Mouse (Mus musculus): Measurements from ENCODE around the gene Patl1. TPM values are rescaled to one million over a fixed set of nuclear protein-coding genes. Genes with fewer than 3 reads are reported as not detected.

Patl1 gene
- 5.2 TPM for polyA plus RNA-seq (2015; fragmentation: Illumina TruSeq; extraction: RNeasy Lipid Tissue Mini Kit (QIAGEN cat#74804); ENCODE audit: insufficient read depth, low read depth, low replicate concordance)

GRCm38 (mm10) chr19:11912037-11912532 is at the start of gene Patl1:
Gene Patl1 (plus strand): TSS chr19:11912399.

GRCm38 (mm10) chr19:11875006-11875405 is 37.2 kb upstream of the Patl1 start, which contains the start of gene Olfr1419:
Gene Olfr1419 (minus strand): TSS chr19:11875106.

DNA sequence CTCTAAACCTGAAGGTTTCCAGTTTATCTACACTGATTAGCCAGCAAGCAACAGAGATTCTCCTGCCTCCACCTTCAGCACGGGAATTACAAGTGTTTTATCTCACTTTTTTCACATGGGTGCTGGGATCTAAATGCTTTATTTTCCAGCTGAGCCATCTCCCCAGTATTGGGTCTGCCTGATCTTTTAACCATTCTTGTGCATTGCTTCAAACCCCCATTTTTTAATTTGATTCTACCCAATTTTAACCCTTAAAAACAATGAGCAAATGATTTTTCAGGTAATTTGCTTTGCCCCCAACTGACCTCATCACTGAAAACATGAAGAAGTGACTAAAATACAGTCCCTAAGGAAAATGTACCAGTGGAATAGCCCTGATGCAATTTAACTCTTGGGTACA is 25.9 kb upstream of the Patl1 start, which contains the start of gene Olfr1420:
Olfr1420 (plus strand) TSS at position 301 of the 400 bp plus-strand sequence.

GRCm38 (mm10) chr19:11965023-11965942 is 53.1 kb downstream of the Patl1 start, which contains the start of gene Osbp:
Gene Osbp (plus strand): TSS chr19:11965941.

Other genes with a start within 250 kb of the Patl1 start
- not detected for gene Oosp1, start 221.2 kb upstream of the Patl1 start, polyA plus RNA-seq (2015; fragmentation: Illumina TruSeq; extraction: RNeasy Lipid Tissue Mini Kit (QIAGEN cat#74804); ENCODE audit: insufficient read depth, low read depth, low replicate concordance)
- not detected for gene Oosp3, start 215.3 kb upstream of the Patl1 start, polyA plus RNA-seq (2015; fragmentation: Illumina TruSeq; extraction: RNeasy Lipid Tissue Mini Kit (QIAGEN cat#74804); ENCODE audit: insufficient read depth, low read depth, low replicate concordance)
- gene Gif, start 164.8 kb upstream of the Patl1 start, polyA plus RNA-seq (2015; fragmentation: Illumina TruSeq; extraction: RNeasy Lipid Tissue Mini Kit (QIAGEN cat#74804); ENCODE audit: insufficient read depth, low read depth, low replicate concordance) = not detected
- gene Mrpl16, start 142.0 kb upstream of the Patl1 start, polyA plus RNA-seq (2015; fragmentation: Illumina TruSeq; extraction: RNeasy Lipid Tissue Mini Kit (QIAGEN cat#74804); ENCODE audit: insufficient read depth, low read depth, low replicate concordance) = 6.5 TPM
- gene Stx3, start 93.0 kb upstream of the Patl1 start, polyA plus RNA-seq (2015; fragmentation: Illumina TruSeq; extraction: RNeasy Lipid Tissue Mini Kit (QIAGEN cat#74804); ENCODE audit: insufficient read depth, low read depth, low replicate concordance) = 4.8 TPM
- not detected for gene Olfr1417, start 73.2 kb upstream of the Patl1 start, polyA plus RNA-seq (2015; fragmentation: Illumina TruSeq; extraction: RNeasy Lipid Tissue Mini Kit (QIAGEN cat#74804); ENCODE audit: insufficient read depth, low read depth, low replicate concordance)
- gene Olfr1418, start 51.3 kb upstream of the Patl1 start, polyA plus RNA-seq (2015; fragmentation: Illumina TruSeq; extraction: RNeasy Lipid Tissue Mini Kit (QIAGEN cat#74804); ENCODE audit: insufficient read depth, low read depth, low replicate concordance) = not detected
- gene Olfr1419, start 37.3 kb upstream of the Patl1 start, polyA plus RNA-seq (2015; fragmentation: Illumina TruSeq; extraction: RNeasy Lipid Tissue Mini Kit (QIAGEN cat#74804); ENCODE audit: insufficient read depth, low read depth, low replicate concordance) = not detected
- not detected for gene Olfr1420, start 25.8 kb upstream of the Patl1 start, polyA plus RNA-seq (2015; fragmentation: Illumina TruSeq; extraction: RNeasy Lipid Tissue Mini Kit (QIAGEN cat#74804); ENCODE audit: insufficient read depth, low read depth, low replicate concordance)
- gene Osbp, start 53.5 kb downstream of the Patl1 start, polyA plus RNA-seq (2015; fragmentation: Illumina TruSeq; extraction: RNeasy Lipid Tissue Mini Kit (QIAGEN cat#74804); ENCODE audit: insufficient read depth, low read depth, low replicate concordance) = 9.6 TPM
- gene Olfr1423, start 128.9 kb downstream of the Patl1 start, polyA plus RNA-seq (2015; fragmentation: Illumina TruSeq; extraction: RNeasy Lipid Tissue Mini Kit (QIAGEN cat#74804); ENCODE audit: insufficient read depth, low read depth, low replicate concordance) = not detected
- not detected for gene Olfr1424, start 150.3 kb downstream of the Patl1 start, polyA plus RNA-seq (2015; fragmentation: Illumina TruSeq; extraction: RNeasy Lipid Tissue Mini Kit (QIAGEN cat#74804); ENCODE audit: insufficient read depth, low read depth, low replicate concordance)
- not detected for gene Olfr1425, start 165.3 kb downstream of the Patl1 start, polyA plus RNA-seq (2015; fragmentation: Illumina TruSeq; extraction: RNeasy Lipid Tissue Mini Kit (QIAGEN cat#74804); ENCODE audit: insufficient read depth, low read depth, low replicate concordance)
- gene Olfr1426, start 179.6 kb downstream of the Patl1 start, polyA plus RNA-seq (2015; fragmentation: Illumina TruSeq; extraction: RNeasy Lipid Tissue Mini Kit (QIAGEN cat#74804); ENCODE audit: insufficient read depth, low read depth, low replicate concordance) = not detected
- gene Olfr1427, start 190.9 kb downstream of the Patl1 start, polyA plus RNA-seq (2015; fragmentation: Illumina TruSeq; extraction: RNeasy Lipid Tissue Mini Kit (QIAGEN cat#74804); ENCODE audit: insufficient read depth, low read depth, low replicate concordance) = not detected
- not detected for gene Olfr1428, start 203.5 kb downstream of the Patl1 start, polyA plus RNA-seq (2015; fragmentation: Illumina TruSeq; extraction: RNeasy Lipid Tissue Mini Kit (QIAGEN cat#74804); ENCODE audit: insufficient read depth, low read depth, low replicate concordance)
- gene Olfr76, start 210.8 kb downstream of the Patl1 start, polyA plus RNA-seq (2015; fragmentation: Illumina TruSeq; extraction: RNeasy Lipid Tissue Mini Kit (QIAGEN cat#74804); ENCODE audit: insufficient read depth, low read depth, low replicate concordance) = not detected